Mouse (Mus musculus): ENCODE measurements at regions not wholly inside any gene's neighbourhood (a gene's known extent, or its start where the extent isn't known, plus 50 kb on each side); places are given as distances from the start of the nearest gene placed in this dataset.

- TF ChIP-seq CTCF (IDR thresholded peaks at IDR 0.05; ENCODE audit: extremely low read depth, insufficient read depth, low read length) (no peak), POLR2A (IDR thresholded peaks at IDR 0.05; ENCODE audit: extremely low read depth, insufficient read depth, low read length) (no peak)
Measured at GRCm38 (mm10) chr2:178584970-178585566, 154.7 kb downstream of the Cdh26 start.
